34 mouse cellular contexts compared by ENCODE assay signal in genomic region chr3:114515233-114515632, GRCm38 (mm10).
"Had no signal": no experiment of that assay in that cellular context is flagged by ENCODE, and none has a peak within 500 bp of the region (broad histone marks: within the 10 kb centered on the region; RNA-seq: fewer than 3 reads in every experiment).

No protein-coding gene starts in this region.

- H3K9ac ChIP-seq: heart, embryonic 12.5 days; heart, embryonic 13.5 days; heart, embryonic 15.5 days; hindbrain, embryonic 12.5 days; hindbrain, embryonic 13.5 days; hindbrain, embryonic 14.5 days; hindbrain, embryonic 15.5 days; intestine, embryonic 15.5 days; kidney, embryonic 15.5 days had no signal

- ATAC-seq: hindbrain, embryonic 16.5 days; hindbrain, postnatal 0 days; inflammation-experienced regulatory T-cells, adult 6 months; intestine, embryonic 15.5 days; intestine, embryonic 16.5 days; intestine, postnatal 0 days had no signal

- H3K27ac ChIP-seq: heart, embryonic 13.5 days; heart, embryonic 15.5 days; hindbrain, embryonic 10.5 days; hindbrain, embryonic 12.5 days; hindbrain, embryonic 13.5 days; hindbrain, embryonic 14.5 days; hindbrain, embryonic 15.5 days; hindbrain, postnatal 0 days; intestine, embryonic 15.5 days; kidney, embryonic 15.5 days; kidney, postnatal 0 days; layer of hippocampus, adult 2 months had no signal

- H3K9me3 ChIP-seq: heart, embryonic 12.5 days; heart, embryonic 13.5 days; heart, embryonic 15.5 days; hindbrain, embryonic 10.5 days; hindbrain, embryonic 12.5 days; hindbrain, embryonic 13.5 days; hindbrain, embryonic 15.5 days; intestine, embryonic 15.5 days; kidney, embryonic 15.5 days had no signal

- H3K36me3 ChIP-seq: heart, embryonic 12.5 days; heart, embryonic 13.5 days; heart, embryonic 15.5 days; hindbrain, embryonic 10.5 days; hindbrain, embryonic 12.5 days; hindbrain, embryonic 13.5 days; hindbrain, embryonic 15.5 days; intestine, embryonic 15.5 days; kidney, embryonic 15.5 days had no signal

- H3K27me3 ChIP-seq: heart, embryonic 12.5 days; heart, embryonic 13.5 days; heart, embryonic 15.5 days; hindbrain, embryonic 12.5 days; hindbrain, embryonic 13.5 days; hindbrain, embryonic 15.5 days; intestine, embryonic 15.5 days; kidney, embryonic 15.5 days had no signal

- H3K4me3 ChIP-seq: heart, embryonic 12.5 days; heart, embryonic 13.5 days; heart, embryonic 15.5 days; hindbrain, embryonic 10.5 days; hindbrain, embryonic 12.5 days; hindbrain, embryonic 13.5 days; hindbrain, embryonic 15.5 days; intestine, embryonic 15.5 days; kidney, embryonic 15.5 days; layer of hippocampus, adult 2 months had no signal

- H3K4me1 ChIP-seq: heart, embryonic 12.5 days; heart, embryonic 13.5 days; heart, embryonic 15.5 days; hindbrain, embryonic 10.5 days; hindbrain, embryonic 12.5 days; hindbrain, embryonic 13.5 days; hindbrain, embryonic 15.5 days; intestine, embryonic 15.5 days; kidney, embryonic 15.5 days had no signal

- H3K4me2 ChIP-seq: heart, embryonic 11.5 days; heart, embryonic 12.5 days; heart, embryonic 13.5 days; heart, embryonic 15.5 days; hindbrain, embryonic 12.5 days; hindbrain, embryonic 13.5 days; hindbrain, embryonic 14.5 days; hindbrain, embryonic 15.5 days; intestine, embryonic 15.5 days; kidney, embryonic 15.5 days had no signal

- DNase-seq: heart, postnatal 10 days; heart, postnatal 14 days; heart, postnatal 36 days; heart, postnatal 4 days; kidney, adult 11 months; kidney, adult 18-20 months; kidney, adult 2 months; kidney, adult 8-10 months; kidney, adult 9 months; kidney, postnatal 10 days; kidney, postnatal 14 days; kidney, postnatal 25 days; kidney, postnatal 36 days; kidney, postnatal 4 days; layer of hippocampus, adult 9-11 months; layer of hippocampus, postnatal 36 days had no signal
